Mouse (Mus musculus) small intestine, adult 2 months (tissue): ENCODE data around the gene Nectin2.

Experiments used
- CTCF ChIP-seq: fragments of 200-500 bp; IDR thresholded peaks from 2 replicates; pipeline ENCODE4 v1.5.1; 2012; ENCODE audit warnings: low read depth, mild to moderate bottlenecking, control low read depth, inconsistent platforms, low read length, moderate library complexity, mixed read lengths; ENCODE audit not compliant: insufficient replicate concordance, insufficient read length; ENCODE audit errors: extremely low read depth
- POLR2A ChIP-seq: fragments of 200-500 bp; IDR thresholded peaks from 2 replicates; pipeline ENCODE4 v1.6.1; 2012; ENCODE audit warnings: low read depth, mild to moderate bottlenecking, control low read depth, inconsistent platforms, low read length, moderate library complexity

- TF ChIP-seq POLR2A (no peak), CTCF (no peak)
Measured at GRCm38 (mm10) chr7:19744590-19745385, 5.5 kb downstream of the Nectin2 start.
